ENCODE assay signal across 8 mouse cellular contexts in the genomic region with DNA sequence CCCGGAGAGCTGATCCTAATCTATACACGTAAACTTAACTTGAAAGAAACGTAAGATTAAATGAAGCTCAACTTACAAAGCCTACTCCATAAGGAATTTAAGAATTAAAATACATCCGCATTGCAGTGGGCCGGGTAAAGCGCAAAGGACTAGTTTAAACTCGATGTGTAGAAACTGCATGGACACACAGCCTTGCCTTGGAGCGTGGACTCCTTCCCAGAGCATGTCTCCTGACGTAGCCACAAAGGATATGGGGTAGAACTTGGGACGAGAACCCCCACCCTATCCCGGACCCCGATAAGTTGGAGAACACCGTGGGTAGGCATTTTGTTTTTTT. TPM values are rescaled to one million over a fixed set of nuclear protein-coding genes. Genes with fewer than 3 reads are reported as not detected.
A peak's percentile ranks its signal among the peaks of the same experiment; 100 is the strongest.
DNase-seq lines count a peak whose midpoint lies in the region; ATAC-seq and TF ChIP-seq lines count a peak whose summit lies in the region.

No protein-coding gene starts in this region.

- no peaks in the 10 kb centered on the region for H3K27me3 ChIP-seq in heart, embryonic 13.5 days (replicated peaks)
- H3K27me3 ChIP-seq in E14TG2a.4 (ENCODE audit: insufficient read depth, low read length) = no peaks in the 10 kb centered on the region
- no peaks in the 10 kb centered on the region for H3K27me3 ChIP-seq in forebrain, embryonic 12.5 days
- no peaks in the 10 kb centered on the region for H3K27me3 ChIP-seq in liver, embryonic 16.5 days (ENCODE audit: control insufficient read depth, insufficient read depth, low read depth, low read length)

- H3K36me3 ChIP-seq in heart, embryonic 13.5 days = no peaks in the 10 kb centered on the region
- H3K36me3 ChIP-seq in E14TG2a.4 (ENCODE audit: insufficient read depth, low read length) = peaks cover 45% of the 10 kb centered on the region
- H3K36me3 ChIP-seq in forebrain, embryonic 12.5 days (replicated peaks) = no peaks in the 10 kb centered on the region
- H3K36me3 ChIP-seq in liver, embryonic 16.5 days (ENCODE audit: control insufficient read depth, insufficient read depth) = no peaks in the 10 kb centered on the region

- peak overlapping the region; percentile 85 for H3K4me3 ChIP-seq in heart, embryonic 13.5 days
- H3K4me3 ChIP-seq in E14TG2a.4 (replicated peaks; ENCODE audit: low read length) = peak overlapping the region; percentile 95
- peak overlapping the region; percentile 77 for H3K4me3 ChIP-seq in forebrain, embryonic 12.5 days (replicated peaks)
- peak overlapping the region; percentile 85 for H3K4me3 ChIP-seq in liver, embryonic 16.5 days (ENCODE audit: low read depth, low read length)

- no peak for DNase-seq in heart, adult 11 months
- DNase-seq in cerebellum, adult 18-20 months = no peak
- no peak for DNase-seq in cerebellum, postnatal 25 days

- no peaks in the 10 kb centered on the region for H3K9me3 ChIP-seq in heart, embryonic 13.5 days
- H3K9me3 ChIP-seq in E14TG2a.4 (ENCODE audit: low read length) = no peaks in the 10 kb centered on the region
- no peaks in the 10 kb centered on the region for H3K9me3 ChIP-seq in forebrain, embryonic 12.5 days
- H3K9me3 ChIP-seq in liver, embryonic 16.5 days (replicated peaks; ENCODE audit: control insufficient read depth, low read length) = no peaks in the 10 kb centered on the region

- WGBS in heart, embryonic 13.5 days = under 1% methylated on average over 13 of the region's 13 CpGs
- WGBS in forebrain, embryonic 12.5 days = 0% methylated on average over 13 of the region's 13 CpGs
- WGBS in liver, embryonic 16.5 days (ENCODE audit: insufficient replicate concordance) = under 1% methylated on average over 13 of the region's 13 CpGs

- peaks cover 49% of the 10 kb centered on the region for H3K4me1 ChIP-seq in heart, embryonic 13.5 days
- H3K4me1 ChIP-seq in E14TG2a.4 (replicated peaks; ENCODE audit: low read depth, low read length) = peaks cover 56% of the 10 kb centered on the region
- peaks cover 39% of the 10 kb centered on the region for H3K4me1 ChIP-seq in forebrain, embryonic 12.5 days
- peaks cover 27% of the 10 kb centered on the region for H3K4me1 ChIP-seq in liver, embryonic 16.5 days (ENCODE audit: control insufficient read depth, low read depth, low read length)

- peak overlapping the region; percentile 95 for H3K9ac ChIP-seq in heart, embryonic 13.5 days
- H3K9ac ChIP-seq in forebrain, embryonic 12.5 days = peak overlapping the region; percentile 89
- peak overlapping the region; percentile 95 for H3K9ac ChIP-seq in liver, embryonic 16.5 days (ENCODE audit: low read depth, low read length)

- no peak for TF ChIP-seq CTCF in E14TG2a.4 (conservative IDR thresholded peaks at IDR 0.05; ENCODE audit: low read length)

- peak overlapping the region; percentile 97 for H3K27ac ChIP-seq in heart, embryonic 13.5 days (replicated peaks)
- peak overlapping the region; percentile 63 for H3K27ac ChIP-seq in forebrain, embryonic 12.5 days
- peak overlapping the region; percentile 87 for H3K27ac ChIP-seq in liver, embryonic 16.5 days (ENCODE audit: low read length)

- no peak for ATAC-seq in heart, embryonic 13.5 days (ENCODE audit: extremely low read depth, insufficient number of reproducible peaks, low FRiP score, low TSS enrichment)
- ATAC-seq in forebrain, embryonic 12.5 days (ENCODE audit: low FRiP score) = 0 out of 2 replicates have a peak, but pooled peaks have one; percentile 1
- ATAC-seq in liver, embryonic 16.5 days (ENCODE audit: low read depth) = no peak
- no peak for ATAC-seq in erythroid progenitor cell, adult 5-6 weeks (replicated peaks; ENCODE audit: low FRiP score, poor library complexity, severe bottlenecking)

- H3K4me2 ChIP-seq in heart, embryonic 13.5 days = peak overlapping the region; percentile 83
- peak overlapping the region; percentile 81 for H3K4me2 ChIP-seq in forebrain, embryonic 12.5 days
- peak overlapping the region; percentile 97 for H3K4me2 ChIP-seq in liver, embryonic 16.5 days (ENCODE audit: low read depth, low read length)

RNA-seq across cellular contexts. Expression of a gene that starts 3.7 kb away (rescaled TPM):
- 21.1 and 24.2 TPM in 2 replicates for polyA plus RNA-seq in heart, embryonic 13.5 days (2015; fragmentation: Nextera tagmentation; extraction: Ambion mirVana)
- 67.3 and 70.4 TPM in 2 replicates for polyA plus RNA-seq in forebrain, embryonic 12.5 days (2016; fragmentation: Nextera tagmentation; extraction: Ambion mirVana)
- 10.8 and 12.2 TPM in 2 replicates for polyA plus RNA-seq in liver, embryonic 16.5 days (2015; fragmentation: Nextera tagmentation; extraction: Ambion mirVana)
- total RNA-seq in erythroid progenitor cell, adult 5-6 weeks (2015; ENCODE audit: low replicate concordance) = 19.5 and 51.1 TPM in 2 replicates
- 19.4 and 36.7 TPM in 2 replicates for total RNA-seq in erythroid progenitor cell, adult 5-6 weeks (2017; ENCODE audit: low replicate concordance)
